24 mouse cellular contexts compared by ENCODE assay signal in genomic region chr3:83148055-83148447, GRCm38 (mm10). TPM values are rescaled to one million over a fixed set of nuclear protein-coding genes. Genes with fewer than 3 reads are reported as not detected.
DNase-seq lines count a peak whose midpoint lies in the region; ATAC-seq lines count a peak whose summit lies in the region.
"Had no signal": no experiment of that assay in that cellular context is flagged by ENCODE, and none has a peak within 500 bp of the region (broad histone marks: within the 10 kb centered on the region; RNA-seq: fewer than 3 reads in every experiment).

No protein-coding gene starts in this region.

- no peaks in the 10 kb centered on the region for H3K27me3 ChIP-seq in forebrain, embryonic 14.5 days (replicated peaks; ENCODE audit: control insufficient read depth, insufficient read depth, low read length)
- H3K27me3 ChIP-seq in forebrain, embryonic 12.5 days, result no peaks in the 10 kb centered on the region
- H3K27me3 ChIP-seq in midbrain, embryonic 13.5 days, result no peaks in the 10 kb centered on the region
- H3K27me3 ChIP-seq in midbrain, embryonic 11.5 days (ENCODE audit: control insufficient read depth, insufficient read depth, low read length), result no peaks in the 10 kb centered on the region
- H3K27me3 ChIP-seq in hindbrain, embryonic 15.5 days, result no peaks in the 10 kb centered on the region
- H3K27me3 ChIP-seq in intestine, embryonic 15.5 days (replicated peaks), result no peaks in the 10 kb centered on the region
- H3K27me3 ChIP-seq: heart, embryonic 15.5 days; limb, embryonic 12.5 days had no signal

- 35% methylated on average over 4 of the region's 4 CpGs for WGBS in forebrain, embryonic 14.5 days
- WGBS in forebrain, embryonic 12.5 days, result 35% methylated on average over 4 of the region's 4 CpGs
- 32% methylated on average over 4 of the region's 4 CpGs for WGBS in midbrain, embryonic 13.5 days
- 63% methylated on average over 4 of the region's 4 CpGs for WGBS in midbrain, embryonic 11.5 days
- WGBS in hindbrain, embryonic 15.5 days, result 11% methylated on average over 4 of the region's 4 CpGs
- WGBS in intestine, embryonic 15.5 days, result 28% methylated on average over 4 of the region's 4 CpGs

- H3K4me3 ChIP-seq in forebrain, embryonic 14.5 days (ENCODE audit: low read depth, low read length), result no peak overlapping the region
- no peak overlapping the region for H3K4me3 ChIP-seq in forebrain, embryonic 12.5 days (replicated peaks)
- no peak overlapping the region for H3K4me3 ChIP-seq in midbrain, embryonic 13.5 days (replicated peaks)
- no peak overlapping the region for H3K4me3 ChIP-seq in midbrain, embryonic 11.5 days (ENCODE audit: low read depth, low read length)
- no peak overlapping the region for H3K4me3 ChIP-seq in hindbrain, embryonic 15.5 days
- H3K4me3 ChIP-seq in intestine, embryonic 15.5 days (replicated peaks), result no peak overlapping the region
- H3K4me3 ChIP-seq: gastrocnemius, adult 2 months; heart, embryonic 15.5 days; limb, embryonic 12.5 days had no signal

- no peaks in the 10 kb centered on the region for H3K36me3 ChIP-seq in forebrain, embryonic 14.5 days (ENCODE audit: control insufficient read depth, insufficient read depth, low read length)
- H3K36me3 ChIP-seq in forebrain, embryonic 12.5 days (replicated peaks), result no peaks in the 10 kb centered on the region
- H3K36me3 ChIP-seq in midbrain, embryonic 13.5 days, result no peaks in the 10 kb centered on the region
- no peaks in the 10 kb centered on the region for H3K36me3 ChIP-seq in midbrain, embryonic 11.5 days (ENCODE audit: control insufficient read depth, insufficient read depth, low read length)
- no peaks in the 10 kb centered on the region for H3K36me3 ChIP-seq in hindbrain, embryonic 15.5 days
- H3K36me3 ChIP-seq in intestine, embryonic 15.5 days, result no peaks in the 10 kb centered on the region
- H3K36me3 ChIP-seq: heart, embryonic 15.5 days; limb, embryonic 12.5 days had no signal

- H3K4me1 ChIP-seq in forebrain, embryonic 14.5 days (ENCODE audit: control insufficient read depth, insufficient read depth, low read length), result 0 out of 2 replicates have a peak, but pooled peaks cover 5% of the 10 kb centered on the region
- peaks cover 5% of the 10 kb centered on the region; the same call in 1 of the 2 replicates for H3K4me1 ChIP-seq in forebrain, embryonic 12.5 days
- peaks cover 12% of the 10 kb centered on the region for H3K4me1 ChIP-seq in midbrain, embryonic 13.5 days (replicated peaks)
- H3K4me1 ChIP-seq in midbrain, embryonic 11.5 days (ENCODE audit: control insufficient read depth, insufficient read depth, low read length), result 0 out of 2 replicates have a peak, but pooled peaks cover 2% of the 10 kb centered on the region
- H3K4me1 ChIP-seq in hindbrain, embryonic 15.5 days (replicated peaks), result peaks cover 2% of the 10 kb centered on the region; the same call in 1 of the 2 replicates
- no peaks in the 10 kb centered on the region for H3K4me1 ChIP-seq in intestine, embryonic 15.5 days (replicated peaks)
- H3K4me1 ChIP-seq: heart, embryonic 15.5 days; limb, embryonic 12.5 days had no signal

- ATAC-seq in forebrain, embryonic 14.5 days, result no peak
- no peak for ATAC-seq in forebrain, embryonic 12.5 days (ENCODE audit: low FRiP score)
- 0 out of 2 replicates have a peak, but pooled peaks have one; percentile 40 for ATAC-seq in midbrain, embryonic 13.5 days
- ATAC-seq in midbrain, embryonic 11.5 days (ENCODE audit: low FRiP score), result no peak
- no peak for ATAC-seq in hindbrain, embryonic 15.5 days (ENCODE audit: low FRiP score, low read depth)
- ATAC-seq in intestine, embryonic 15.5 days, result no peak
- ATAC-seq in erythroid progenitor cell, adult 5-6 weeks (replicated peaks; ENCODE audit: low FRiP score, poor library complexity, severe bottlenecking), result no peak
- ATAC-seq: liver, postnatal 0 days had no signal

- no peaks in the 10 kb centered on the region for H3K9me3 ChIP-seq in forebrain, embryonic 14.5 days (replicated peaks; ENCODE audit: control insufficient read depth, low read length)
- no peaks in the 10 kb centered on the region for H3K9me3 ChIP-seq in forebrain, embryonic 12.5 days
- no peaks in the 10 kb centered on the region for H3K9me3 ChIP-seq in midbrain, embryonic 13.5 days
- H3K9me3 ChIP-seq in midbrain, embryonic 11.5 days (ENCODE audit: control insufficient read depth, low read length), result no peaks in the 10 kb centered on the region
- no peaks in the 10 kb centered on the region for H3K9me3 ChIP-seq in hindbrain, embryonic 15.5 days
- H3K9me3 ChIP-seq in intestine, embryonic 15.5 days, result no peaks in the 10 kb centered on the region
- H3K9me3 ChIP-seq: heart, embryonic 15.5 days; limb, embryonic 12.5 days had no signal

- no peak overlapping the region for H3K4me2 ChIP-seq in forebrain, embryonic 14.5 days (ENCODE audit: low read length)
- no peak overlapping the region for H3K4me2 ChIP-seq in forebrain, embryonic 12.5 days
- H3K4me2 ChIP-seq in midbrain, embryonic 13.5 days (replicated peaks), result no peak overlapping the region
- no peak overlapping the region for H3K4me2 ChIP-seq in midbrain, embryonic 11.5 days
- H3K4me2 ChIP-seq in hindbrain, embryonic 15.5 days, result no peak overlapping the region
- H3K4me2 ChIP-seq in intestine, embryonic 15.5 days (replicated peaks), result no peak overlapping the region
- H3K4me2 ChIP-seq: heart, embryonic 15.5 days; limb, embryonic 12.5 days; liver, embryonic 11.5 days had no signal

- no peak overlapping the region for H3K9ac ChIP-seq in forebrain, embryonic 14.5 days (ENCODE audit: low read length)
- H3K9ac ChIP-seq in forebrain, embryonic 12.5 days, result no peak overlapping the region
- no peak overlapping the region for H3K9ac ChIP-seq in midbrain, embryonic 13.5 days (replicated peaks)
- H3K9ac ChIP-seq in midbrain, embryonic 11.5 days (ENCODE audit: low read length), result no peak overlapping the region
- H3K9ac ChIP-seq in hindbrain, embryonic 15.5 days, result no peak overlapping the region
- H3K9ac ChIP-seq in intestine, embryonic 15.5 days, result no peak overlapping the region
- H3K9ac ChIP-seq: heart, embryonic 15.5 days; limb, embryonic 12.5 days; liver, postnatal 0 days had no signal

- DNase-seq in forebrain, embryonic 14.5 days (ENCODE audit: low spot score), result peak; percentile 30
- DNase-seq in midbrain, embryonic 11.5 days (ENCODE audit: low spot score, missing footprints), result no peak
- DNase-seq in telencephalon, adult 2 months (ENCODE audit: low read depth, low spot score), result peak; percentile 38
- DNase-seq: adrenal gland, postnatal 10 days; cerebellum, adult 18-20 months; cerebellum, postnatal 14 days; gastrocnemius, adult 2 months; heart, postnatal 36 days; kidney, adult 8-10 months; kidney, postnatal 14 days; layer of hippocampus, postnatal 36 days; liver, postnatal 0 days; lung, postnatal 14 days; right cerebral cortex, postnatal 14 days had no signal

- no peak overlapping the region for H3K27ac ChIP-seq in forebrain, embryonic 14.5 days (ENCODE audit: low read depth, low read length)
- H3K27ac ChIP-seq in forebrain, embryonic 12.5 days, result no peak overlapping the region
- 0 out of 2 replicates have a peak overlapping the region, but pooled peaks have one; percentile 8 for H3K27ac ChIP-seq in midbrain, embryonic 13.5 days
- H3K27ac ChIP-seq in midbrain, embryonic 11.5 days (ENCODE audit: low read depth, low read length), result no peak overlapping the region
- H3K27ac ChIP-seq in hindbrain, embryonic 15.5 days (replicated peaks), result 0 out of 2 replicates have a peak overlapping the region, but pooled peaks have one; percentile 36
- H3K27ac ChIP-seq in intestine, embryonic 15.5 days, result no peak overlapping the region
- H3K27ac ChIP-seq: gastrocnemius, adult 2 months; heart, embryonic 15.5 days; limb, embryonic 12.5 days; stomach, postnatal 0 days had no signal

RNA-seq across cellular contexts. Expression of gene Dchs2, which starts 20.3 kb away (rescaled TPM):
- 0.27 and 0.45 TPM in 2 replicates for polyA plus RNA-seq in forebrain, embryonic 14.5 days (2014; fragmentation: Nextera tagmentation; extraction: Ambion mirVana)
- polyA plus RNA-seq in forebrain, embryonic 12.5 days (2016; fragmentation: Nextera tagmentation; extraction: Ambion mirVana), result 0.12 and 0.15 TPM in 2 replicates
- polyA plus RNA-seq in midbrain, embryonic 13.5 days (2015; fragmentation: Nextera tagmentation; extraction: Ambion mirVana), result 0.38 and 0.49 TPM in 2 replicates
- polyA plus RNA-seq in midbrain, embryonic 11.5 days (2014; fragmentation: Nextera tagmentation; extraction: Ambion mirVana), result 0.19 and 0.46 TPM in 2 replicates
- 0.97 and 1.1 TPM in 2 replicates for polyA plus RNA-seq in hindbrain, embryonic 15.5 days (2015; fragmentation: Nextera tagmentation; extraction: Ambion mirVana)
- 0.10 and 0.16 TPM in 2 replicates for polyA plus RNA-seq in intestine, embryonic 15.5 days (2015; fragmentation: Nextera tagmentation; extraction: Ambion mirVana)
- not detected in 2 replicates for total RNA-seq in erythroid progenitor cell, adult 5-6 weeks (2015; ENCODE audit: low replicate concordance)
- not detected in 2 replicates for total RNA-seq in erythroid progenitor cell, adult 5-6 weeks (2017; ENCODE audit: low replicate concordance)
- total RNA-seq: megakaryocyte progenitor cell, adult 5-6 weeks had no signal

Comparison
In these comparisons a context has a peak if more than half of its experiments do, and no peak if none do; other contexts are left out.
1. H3K27ac ChIP-seq: peak in midbrain, embryonic 13.5 days (single experiment) and hindbrain, embryonic 15.5 days (single experiment); none in forebrain, embryonic 14.5 days (single experiment), forebrain, embryonic 12.5 days (single experiment), midbrain, embryonic 11.5 days (single experiment) and intestine, embryonic 15.5 days (single experiment).